Mouse (Mus musculus): ENCODE data around the gene Gbp7.

GRCm38 (mm10) chr3:142555623-142556022 is 25.5 kb downstream of the Gbp7 start:
- TF ChIP-seq POLR2A (IDR thresholded peaks at IDR 0.05; ENCODE audit: low read depth, low read length): no peak
- TF ChIP-seq CTCF (IDR thresholded peaks at IDR 0.05; ENCODE audit: extremely low read depth, insufficient read depth, insufficient read length, insufficient replicate concordance): no peak

Measured in spleen, adult 2 months (tissue).